Mouse (Mus musculus): ENCODE data around the gene Mlh1. TPM values are rescaled to one million over a fixed set of nuclear protein-coding genes. Genes with fewer than 3 reads are reported as not detected.

The Mlh1 gene
- polyA plus RNA-seq, 1 experiment from 2014 or later: 30.4 TPM

DNA sequence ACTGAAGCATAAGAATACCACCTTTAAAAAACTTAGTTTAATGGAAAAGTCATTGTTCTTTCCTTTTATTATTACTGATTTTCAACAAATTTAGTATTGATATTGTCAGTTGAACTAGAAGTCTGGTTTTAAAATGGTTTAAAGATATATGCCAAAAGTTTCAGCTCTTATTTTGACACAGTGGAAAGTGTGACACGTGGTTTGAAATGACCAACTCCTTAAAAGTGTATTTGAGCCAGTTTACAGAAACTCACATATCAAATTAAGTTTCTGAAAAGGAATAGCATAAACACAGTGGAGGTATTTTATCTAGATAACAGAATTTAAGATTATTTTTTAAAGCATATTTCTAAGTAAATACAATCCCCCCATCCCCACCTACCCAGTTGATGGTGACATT, 2.4 kb upstream of the Mlh1 start:
- 85% methylated on average over 1 of the region's 1 CpGs for whole genome bisulfite sequencing
- Histone ChIP-seq H3K4me2 (ENCODE audit: low read length) (peak overlapping the region; percentile 96), H3K4me1 (ENCODE audit: control insufficient read depth, insufficient read depth, low read length) (peaks cover 52% of the 10 kb centered on the region), H3K4me3 (replicated peaks; ENCODE audit: low read depth, low read length) (peak overlapping the region; percentile 92; the same call in 1 of the 2 replicates), H3K9ac (replicated peaks; ENCODE audit: low read length) (0 out of 2 replicates have a peak overlapping the region, but pooled peaks have one; percentile 12), H3K36me3 (ENCODE audit: control insufficient read depth, insufficient read depth, low read length) (peaks cover 38% of the 10 kb centered on the region), H3K9me3 (ENCODE audit: control insufficient read depth, low read length) (no peaks in the 10 kb centered on the region), H3K27ac (replicated peaks; ENCODE audit: low read depth, low read length) (no peak overlapping the region), H3K27me3 (ENCODE audit: control insufficient read depth, insufficient read depth, low read length) (no peaks in the 10 kb centered on the region)
- DNase-seq: no peak
- ATAC-seq (ENCODE audit: low FRiP score, low TSS enrichment): no peak

GRCm38 (mm10) chr9:111272996-111273785, 1.6 kb upstream of the Mlh1 start:
- 80% methylated on average over 15 of the region's 15 CpGs for WGBS
- peaks cover 52% of the 10 kb centered on the region for H3K4me1 ChIP-seq (ENCODE audit: control insufficient read depth, insufficient read depth, low read length)
- H3K27ac ChIP-seq (replicated peaks; ENCODE audit: low read depth, low read length): no peak overlapping the region
- ATAC-seq (ENCODE audit: low FRiP score, low TSS enrichment) (no peak), DNase-seq (no peak)
- peak overlapping the region; percentile 96 for H3K4me2 ChIP-seq (ENCODE audit: low read length)
- H3K9ac ChIP-seq (replicated peaks; ENCODE audit: low read length): peak overlapping the region; percentile 93
- no peaks in the 10 kb centered on the region for H3K27me3 ChIP-seq (ENCODE audit: control insufficient read depth, insufficient read depth, low read length)
- no peaks in the 10 kb centered on the region for H3K9me3 ChIP-seq (ENCODE audit: control insufficient read depth, low read length)
- H3K36me3 ChIP-seq (ENCODE audit: control insufficient read depth, insufficient read depth, low read length): peaks cover 31% of the 10 kb centered on the region
- H3K4me3 ChIP-seq (replicated peaks; ENCODE audit: low read depth, low read length): peak overlapping the region; percentile 92

DNA sequence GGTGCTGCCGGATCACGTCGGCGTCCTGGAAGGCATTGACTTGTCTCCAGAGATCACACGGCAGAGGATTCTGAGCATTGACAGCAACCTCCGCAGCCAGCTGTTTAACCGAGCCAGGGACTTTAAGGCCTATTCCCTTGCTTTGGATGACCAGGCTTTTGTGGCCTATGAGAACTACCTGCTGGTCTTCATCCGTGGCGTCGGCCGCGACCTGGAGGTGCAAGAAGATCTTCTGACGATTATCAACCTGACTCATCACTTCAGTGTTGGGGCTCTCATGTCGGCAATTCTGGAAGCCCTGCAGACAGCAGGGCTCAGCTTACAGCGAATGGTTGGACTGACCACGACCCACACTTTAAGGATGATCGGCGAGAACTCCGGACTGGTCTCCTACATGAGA, 765 bp upstream of the Mlh1 start:
- Histone ChIP-seq H3K4me3 (replicated peaks; ENCODE audit: low read depth, low read length) (peak overlapping the region; percentile 92), H3K4me1 (ENCODE audit: control insufficient read depth, insufficient read depth, low read length) (peaks cover 52% of the 10 kb centered on the region), H3K36me3 (ENCODE audit: control insufficient read depth, insufficient read depth, low read length) (peaks cover 27% of the 10 kb centered on the region; the same call in 1 of the 2 replicates), H3K9me3 (ENCODE audit: control insufficient read depth, low read length) (no peaks in the 10 kb centered on the region), H3K27ac (replicated peaks; ENCODE audit: low read depth, low read length) (peak overlapping the region; percentile 96), H3K27me3 (ENCODE audit: control insufficient read depth, insufficient read depth, low read length) (no peaks in the 10 kb centered on the region), H3K9ac (replicated peaks; ENCODE audit: low read length) (peak overlapping the region; percentile 93), H3K4me2 (ENCODE audit: low read length) (peak overlapping the region; percentile 96)
- ATAC-seq (ENCODE audit: low FRiP score, low TSS enrichment): no peak
- WGBS: 8% methylated on average over 19 of the region's 19 CpGs
- no peak for DNase-seq

- ATAC-seq (ENCODE audit: low FRiP score, low TSS enrichment) (peak; percentile 76), DNase-seq (peak; percentile 84)
- Histone ChIP-seq H3K27ac (replicated peaks; ENCODE audit: low read depth, low read length) (peak overlapping the region; percentile 93), H3K9ac (replicated peaks; ENCODE audit: low read length) (peak overlapping the region; percentile 72), H3K4me2 (ENCODE audit: low read length) (peak overlapping the region; percentile 67), H3K27me3 (ENCODE audit: control insufficient read depth, insufficient read depth, low read length) (no peaks in the 10 kb centered on the region), H3K36me3 (ENCODE audit: control insufficient read depth, insufficient read depth, low read length) (peaks cover 27% of the 10 kb centered on the region; the same call in 1 of the 2 replicates), H3K9me3 (ENCODE audit: control insufficient read depth, low read length) (no peaks in the 10 kb centered on the region), H3K4me1 (ENCODE audit: control insufficient read depth, insufficient read depth, low read length) (peaks cover 41% of the 10 kb centered on the region), H3K4me3 (replicated peaks; ENCODE audit: low read depth, low read length) (peak overlapping the region; percentile 92)
- under 1% methylated on average over 32 of the region's 32 CpGs for WGBS
Measured at GRCm38 (mm10) chr9:111271056-111271433, 546 bp downstream of the Mlh1 start.

DNA sequence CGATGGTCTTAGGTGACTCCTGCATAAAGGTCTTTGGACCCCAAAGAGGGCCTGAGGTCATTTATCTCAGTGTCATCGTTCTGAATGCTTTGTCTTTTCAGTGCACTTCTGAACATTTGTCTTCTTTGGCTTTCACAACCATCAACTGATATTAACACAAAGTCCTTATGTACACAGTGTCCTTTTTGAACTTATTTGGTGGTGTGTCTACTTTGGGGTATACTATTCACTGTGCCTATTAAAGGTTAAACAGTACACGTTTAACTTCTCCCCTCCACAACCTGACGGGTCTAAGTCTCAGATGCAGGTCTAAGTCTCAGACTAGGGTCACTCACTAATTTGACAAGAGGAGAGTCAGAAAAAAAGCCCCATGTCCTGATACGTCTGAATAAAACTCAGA, 985 bp downstream of the Mlh1 start:
- Histone ChIP-seq H3K27ac (replicated peaks; ENCODE audit: low read depth, low read length) (peak overlapping the region; percentile 93), H3K27me3 (ENCODE audit: control insufficient read depth, insufficient read depth, low read length) (no peaks in the 10 kb centered on the region), H3K4me3 (replicated peaks; ENCODE audit: low read depth, low read length) (peak overlapping the region; percentile 92), H3K4me2 (ENCODE audit: low read length) (peak overlapping the region; percentile 67), H3K9ac (replicated peaks; ENCODE audit: low read length) (peak overlapping the region; percentile 72), H3K36me3 (ENCODE audit: control insufficient read depth, insufficient read depth, low read length) (peaks cover 24% of the 10 kb centered on the region; the same call in 1 of the 2 replicates), H3K9me3 (ENCODE audit: control insufficient read depth, low read length) (no peaks in the 10 kb centered on the region), H3K4me1 (ENCODE audit: control insufficient read depth, insufficient read depth, low read length) (peaks cover 37% of the 10 kb centered on the region)
- ATAC-seq (ENCODE audit: low FRiP score, low TSS enrichment) (no peak), DNase-seq (no peak)
- WGBS: 12% methylated on average over 5 of the region's 5 CpGs

DNA sequence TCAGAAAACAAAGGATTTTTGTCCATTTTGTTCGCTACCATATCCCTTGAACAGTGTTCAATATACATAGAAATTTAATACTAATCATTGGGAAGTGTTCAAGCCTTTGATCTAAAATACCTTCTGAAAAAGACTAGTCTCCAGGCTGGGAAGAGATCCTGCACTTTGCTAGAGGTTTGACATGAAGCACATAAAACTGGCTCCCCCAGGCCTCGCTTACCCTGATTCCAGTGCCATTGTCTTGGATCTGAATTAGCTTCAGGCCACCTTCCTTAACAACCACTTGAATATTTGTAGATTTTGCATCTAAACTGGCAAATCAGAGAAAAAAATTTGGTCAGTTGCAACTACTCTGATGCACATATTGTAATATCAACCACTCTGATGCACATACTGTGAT, 3.6 kb downstream of the Mlh1 start:
- Histone ChIP-seq H3K9ac (replicated peaks; ENCODE audit: low read length) (no peak overlapping the region), H3K9me3 (ENCODE audit: control insufficient read depth, low read length) (no peaks in the 10 kb centered on the region), H3K27ac (replicated peaks; ENCODE audit: low read depth, low read length) (no peak overlapping the region), H3K4me3 (replicated peaks; ENCODE audit: low read depth, low read length) (no peak overlapping the region), H3K36me3 (ENCODE audit: control insufficient read depth, insufficient read depth, low read length) (peaks cover 29% of the 10 kb centered on the region), H3K27me3 (ENCODE audit: control insufficient read depth, insufficient read depth, low read length) (no peaks in the 10 kb centered on the region), H3K4me2 (ENCODE audit: low read length) (no peak overlapping the region), H3K4me1 (ENCODE audit: control insufficient read depth, insufficient read depth, low read length) (peaks cover 11% of the 10 kb centered on the region)
- ATAC-seq (ENCODE audit: low FRiP score, low TSS enrichment) (no peak), DNase-seq (no peak)
- WGBS: 95% methylated on average over 2 of the region's 2 CpGs

DNA sequence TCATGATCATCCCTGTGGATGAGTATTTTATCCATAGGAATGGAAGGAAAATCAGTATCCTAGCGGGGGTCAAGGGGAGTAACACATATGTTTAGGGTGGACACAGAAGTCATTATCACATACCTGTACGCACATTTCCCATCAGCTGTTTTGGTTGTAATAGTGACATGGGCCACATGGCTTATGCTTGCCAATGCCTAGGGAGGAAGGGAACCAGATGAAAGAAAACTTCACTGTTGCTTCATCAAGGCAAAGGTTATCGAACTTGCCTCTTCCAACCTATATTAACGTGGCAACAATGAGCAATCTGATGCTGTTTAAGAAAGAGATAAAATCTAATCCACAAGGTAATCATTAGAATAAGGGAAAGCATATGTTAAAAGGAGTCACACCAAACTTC, 10.2 kb downstream of the Mlh1 start:
- no peaks in the 10 kb centered on the region for H3K27me3 ChIP-seq (ENCODE audit: control insufficient read depth, insufficient read depth, low read length)
- H3K9ac ChIP-seq (replicated peaks; ENCODE audit: low read length): no peak overlapping the region
- DNase-seq (no peak), ATAC-seq (ENCODE audit: low FRiP score, low TSS enrichment) (no peak)
- 97% methylated on average over 4 of the region's 4 CpGs for WGBS
- peaks cover 64% of the 10 kb centered on the region for H3K36me3 ChIP-seq (ENCODE audit: control insufficient read depth, insufficient read depth, low read length)
- H3K4me3 ChIP-seq (replicated peaks; ENCODE audit: low read depth, low read length): no peak overlapping the region
- H3K4me1 ChIP-seq (ENCODE audit: control insufficient read depth, insufficient read depth, low read length): no peaks in the 10 kb centered on the region
- H3K27ac ChIP-seq (replicated peaks; ENCODE audit: low read depth, low read length): no peak overlapping the region
- no peaks in the 10 kb centered on the region for H3K9me3 ChIP-seq (ENCODE audit: control insufficient read depth, low read length)
- no peak overlapping the region for H3K4me2 ChIP-seq (ENCODE audit: low read length)

- Histone ChIP-seq H3K9ac (replicated peaks; ENCODE audit: low read length) (no peak overlapping the region), H3K4me1 (ENCODE audit: control insufficient read depth, insufficient read depth, low read length) (no peaks in the 10 kb centered on the region), H3K4me2 (ENCODE audit: low read length) (no peak overlapping the region), H3K36me3 (ENCODE audit: control insufficient read depth, insufficient read depth, low read length) (peaks cover 67% of the 10 kb centered on the region), H3K27me3 (ENCODE audit: control insufficient read depth, insufficient read depth, low read length) (no peaks in the 10 kb centered on the region), H3K4me3 (replicated peaks; ENCODE audit: low read depth, low read length) (no peak overlapping the region), H3K9me3 (ENCODE audit: control insufficient read depth, low read length) (no peaks in the 10 kb centered on the region), H3K27ac (replicated peaks; ENCODE audit: low read depth, low read length) (no peak overlapping the region)
- DNase-seq: peak; percentile 2
- no peak for ATAC-seq (ENCODE audit: low FRiP score, low TSS enrichment)
- whole genome bisulfite sequencing: 78% methylated on average over 1 of the region's 1 CpGs
Measured at GRCm38 (mm10) chr9:111260360-111260985, 11.1 kb downstream of the Mlh1 start.

Data from midbrain, embryonic 14.5 days (tissue).